Mouse (Mus musculus) stomach, embryonic 14.5 days (tissue): ENCODE measurements around the gene Hsd3b6. TPM values are rescaled to one million over a fixed set of nuclear protein-coding genes. Genes with fewer than 3 reads are reported as not detected.
"Not testable (repeated sequence)": the region's sequence is repeated elsewhere in the genome, so short reads cannot be mapped to it uniquely, and the experiment has no call there.

Source experiments
- ATAC-seq: fragments of 200-750 bp; cut with Nextera tagmentation; 2 replicates; pipeline ENCODE4 v1.8.0; 2017; ENCODE audit warnings: low read depth, moderate TSS enrichment; ENCODE audit not compliant: insufficient number of reproducible peaks, insufficient read depth, low FRiP score
- H3K27ac ChIP-seq: fragments of 300-500 bp; sonication (generic); 2 replicates; pipeline ENCODE4 v1.5.1; 2014; ENCODE audit warnings: mild to moderate bottlenecking, low read length, moderate library complexity, mixed read lengths
- H3K27me3 ChIP-seq: fragments of 300-500 bp; sonication (generic); 2 replicates; pipeline ENCODE4 v1.6.1; 2014; ENCODE audit warnings: low read length, control low read depth, mixed read lengths; ENCODE audit not compliant: control insufficient read depth, insufficient read depth
- H3K36me3 ChIP-seq: fragments of 300-500 bp; sonication (generic); 2 replicates; pipeline ENCODE4 v1.6.1; 2014; ENCODE audit warnings: mild to moderate bottlenecking, control low read depth, low read length, moderate library complexity, mixed read lengths; ENCODE audit not compliant: control insufficient read depth, insufficient read depth
- H3K4me1 ChIP-seq: fragments of 300-500 bp; sonication (generic); 2 replicates; pipeline ENCODE4 v1.6.1; 2014; ENCODE audit warnings: low read length, control low read depth, mixed read lengths; ENCODE audit not compliant: control insufficient read depth, insufficient read depth
- H3K4me2 ChIP-seq: fragments of 300-500 bp; sonication (generic); replicated peaks from 2 replicates; pipeline ENCODE4 v1.6.1; 2014; ENCODE audit warnings: low read depth, low read length, control low read depth
- H3K4me3 ChIP-seq: fragments of 300-500 bp; sonication (generic); 2 replicates; pipeline ENCODE4 v1.5.1; 2014; ENCODE audit warnings: low read depth, low read length, control low read depth
- H3K9ac ChIP-seq: fragments of 300-500 bp; sonication (generic); replicated peaks from 2 replicates; pipeline ENCODE4 v1.6.1; 2014; ENCODE audit warnings: low read depth, mild to moderate bottlenecking, control low read depth, low read length, moderate library complexity, mixed read lengths
- H3K9me3 ChIP-seq: fragments of 300-500 bp; sonication (generic); 2 replicates; pipeline ENCODE4 v1.6.1; 2016; ENCODE audit warnings: low read depth, low read length, control low read depth; ENCODE audit not compliant: control insufficient read depth
- WGBS: fragments of 180-500 bp; shearing (Covaris S2); extraction: QIAGEN DNeasy Blood & Tissue Kit; methylation state at CpG from one replicate; pipeline ENCODE4 v1.1.7; 2014; 5-methylcytosine and 5-hydroxymethylcytosine counted together
- polyA plus RNA-seq: library from polyadenylated mRNA; unstranded; fragments of >200 nt; fragmentation: Nextera tagmentation; extraction: Ambion mirVana; gene quantifications from 2 replicates; pipeline ENCODE4 v1.2.1, GENCODE M21; 2014

The Hsd3b6 gene
- polyA plus RNA-seq, 1 experiment from 2014 or later: 1.8 TPM

GRCm38 (mm10) chr3:98851853-98852252 is 37.6 kb upstream of the Hsd3b6 start:
- H3K27ac ChIP-seq: no peak overlapping the region
- 81% methylated on average over 2 of the region's 2 CpGs for WGBS
- ATAC-seq: no peak
- no peaks in the 10 kb centered on the region for H3K36me3 ChIP-seq
- no peak overlapping the region for H3K4me3 ChIP-seq
- H3K27me3 ChIP-seq: no peaks in the 10 kb centered on the region
- H3K9me3 ChIP-seq: no peaks in the 10 kb centered on the region
- no peaks in the 10 kb centered on the region for H3K4me1 ChIP-seq
- H3K4me2 ChIP-seq: no peak overlapping the region
- H3K9ac ChIP-seq: no peak overlapping the region

GRCm38 (mm10) chr3:98850262-98850661 is 36.0 kb upstream of the Hsd3b6 start:
- Histone ChIP-seq H3K4me3 (no peak overlapping the region), H3K4me1 (no peaks in the 10 kb centered on the region), H3K4me2 (no peak overlapping the region), H3K36me3 (no peaks in the 10 kb centered on the region), H3K9ac (no peak overlapping the region), H3K27ac (no peak overlapping the region), H3K27me3 (no peaks in the 10 kb centered on the region), H3K9me3 (no peaks in the 10 kb centered on the region)
- 73% methylated on average over 5 of the region's 5 CpGs for WGBS
- ATAC-seq: no peak

GRCm38 (mm10) chr3:98848898-98849297 is 34.7 kb upstream of the Hsd3b6 start:
- H3K9me3 ChIP-seq: no peaks in the 10 kb centered on the region
- no peak overlapping the region for H3K4me3 ChIP-seq
- H3K4me1 ChIP-seq: no peaks in the 10 kb centered on the region
- no peaks in the 10 kb centered on the region for H3K27me3 ChIP-seq
- 85% methylated on average over 1 of the region's 1 CpGs for WGBS
- ATAC-seq: no peak
- H3K27ac ChIP-seq: no peak overlapping the region
- H3K9ac ChIP-seq: no peak overlapping the region
- H3K4me2 ChIP-seq: no peak overlapping the region
- H3K36me3 ChIP-seq: no peaks in the 10 kb centered on the region

GRCm38 (mm10) chr3:98812653-98813052 is 1.6 kb downstream of the Hsd3b6 start:
- not testable (repeated sequence) for H3K9ac ChIP-seq, H3K27ac ChIP-seq, H3K4me3 ChIP-seq, ATAC-seq, H3K36me3 ChIP-seq, H3K4me2 ChIP-seq, H3K9me3 ChIP-seq, H3K27me3 ChIP-seq, H3K4me1 ChIP-seq
- WGBS: 69% methylated on average over 5 of the region's 6 CpGs

- WGBS: 51% methylated on average over 3 of the region's 3 CpGs
- not testable (repeated sequence) for ATAC-seq
Observed at GRCm38 (mm10) chr3:98805032-98805431, 9.2 kb downstream of the Hsd3b6 start.

GRCm38 (mm10) chr3:98786551-98786950 is 27.7 kb downstream of the Hsd3b6 start:
- H3K9me3 ChIP-seq: no peaks in the 10 kb centered on the region
- no peaks in the 10 kb centered on the region for H3K36me3 ChIP-seq
- 67% methylated on average over 2 of the region's 2 CpGs for WGBS
- no peaks in the 10 kb centered on the region for H3K27me3 ChIP-seq
- H3K4me1 ChIP-seq: no peaks in the 10 kb centered on the region
- no peak for ATAC-seq
- H3K4me3 ChIP-seq: no peak overlapping the region
- H3K4me2 ChIP-seq: no peak overlapping the region
- no peak overlapping the region for H3K9ac ChIP-seq
- no peak overlapping the region for H3K27ac ChIP-seq

More at GRCm38 (mm10) chr3:98805032-98805431, 9.2 kb downstream of the Hsd3b6 start:
- not testable (repeated sequence) for H3K4me2 ChIP-seq, H3K4me3 ChIP-seq, H3K4me1 ChIP-seq, H3K36me3 ChIP-seq, H3K27me3 ChIP-seq, H3K9me3 ChIP-seq, H3K9ac ChIP-seq, H3K27ac ChIP-seq

- no peak overlapping the region for H3K4me2 ChIP-seq
- H3K27me3 ChIP-seq: no peaks in the 10 kb centered on the region
- no peak overlapping the region for H3K4me3 ChIP-seq
- H3K9me3 ChIP-seq: no peaks in the 10 kb centered on the region
- ATAC-seq: no peak
- H3K4me1 ChIP-seq: no peaks in the 10 kb centered on the region
- no peak overlapping the region for H3K9ac ChIP-seq
- H3K27ac ChIP-seq: no peak overlapping the region
- no peaks in the 10 kb centered on the region for H3K36me3 ChIP-seq
Observed at GRCm38 (mm10) chr3:98782181-98782868, 31.9 kb downstream of the Hsd3b6 start.

GRCm38 (mm10) chr3:98780921-98781320 is 33.3 kb downstream of the Hsd3b6 start:
- no peak overlapping the region for H3K4me3 ChIP-seq
- no peaks in the 10 kb centered on the region for H3K36me3 ChIP-seq
- H3K27ac ChIP-seq: no peak overlapping the region
- H3K4me2 ChIP-seq: no peak overlapping the region
- no peaks in the 10 kb centered on the region for H3K4me1 ChIP-seq
- no peak for ATAC-seq
- no peaks in the 10 kb centered on the region for H3K27me3 ChIP-seq
- H3K9ac ChIP-seq: no peak overlapping the region
- no peaks in the 10 kb centered on the region for H3K9me3 ChIP-seq

GRCm38 (mm10) chr3:98764155-98764554 is 50.1 kb downstream of the Hsd3b6 start:
- Histone ChIP-seq H3K36me3 (no peaks in the 10 kb centered on the region), H3K27ac (no peak overlapping the region), H3K9ac (no peak overlapping the region), H3K4me3 (no peak overlapping the region), H3K9me3 (no peaks in the 10 kb centered on the region), H3K27me3 (no peaks in the 10 kb centered on the region), H3K4me2 (no peak overlapping the region), H3K4me1 (no peaks in the 10 kb centered on the region)
- ATAC-seq: no peak
